Mouse (Mus musculus) forebrain, embryonic 16.5 days (tissue): ENCODE data around the gene Lsm3. TPM values are rescaled to one million over a fixed set of nuclear protein-coding genes. Genes with fewer than 3 reads are reported as not detected.
"Not testable (repeated sequence)": the region's sequence is repeated elsewhere in the genome, so short reads cannot be mapped to it uniquely, and the experiment has no call there.

Experiments
- ATAC-seq: fragments of 200-750 bp; cut with Nextera tagmentation; 2 replicates; pipeline ENCODE4 v1.8.0; 2017; ENCODE audit warnings: mild to moderate bottlenecking, moderate library complexity
- H3K27ac ChIP-seq: fragments of 300-500 bp; sonication (generic); 2 replicates; pipeline ENCODE4 v1.5.1; 2014; ENCODE audit warnings: low read length, control low read depth
- H3K27me3 ChIP-seq: fragments of 300-500 bp; sonication (generic); replicated peaks from 2 replicates; pipeline ENCODE4 v1.6.1; 2014; ENCODE audit warnings: low read length; ENCODE audit not compliant: control insufficient read depth, insufficient read depth
- H3K36me3 ChIP-seq: fragments of 300-500 bp; sonication (generic); 2 replicates; pipeline ENCODE4 v1.6.1; 2014; ENCODE audit not compliant: control insufficient read depth, insufficient read depth
- H3K4me1 ChIP-seq: fragments of 300-500 bp; sonication (generic); replicated peaks from 2 replicates; pipeline ENCODE4 v1.6.1; 2014; ENCODE audit warnings: low read length; ENCODE audit not compliant: control insufficient read depth, insufficient read depth
- H3K4me2 ChIP-seq: fragments of 300-500 bp; sonication (generic); 2 replicates; pipeline ENCODE4 v1.6.1; 2014; ENCODE audit warnings: mild to moderate bottlenecking, low read length, control low read depth
- H3K4me3 ChIP-seq: fragments of 300-500 bp; sonication (generic); replicated peaks from 2 replicates; pipeline ENCODE4 v1.5.1; 2014; ENCODE audit warnings: mild to moderate bottlenecking, low read length, control low read depth
- H3K9ac ChIP-seq: fragments of 300-500 bp; sonication (generic); replicated peaks from 2 replicates; pipeline ENCODE4 v1.6.1; 2014; ENCODE audit warnings: low read depth, low read length, control low read depth
- H3K9me3 ChIP-seq: fragments of 300-500 bp; sonication (generic); 2 replicates; pipeline ENCODE4 v1.6.1; 2016; ENCODE audit warnings: low read length; ENCODE audit not compliant: control insufficient read depth
- WGBS: fragments of 180-500 bp; shearing (Covaris S2); extraction: QIAGEN DNeasy Blood & Tissue Kit; methylation state at CpG from one replicate; pipeline ENCODE4 v1.1.7; 2014; 5-methylcytosine and 5-hydroxymethylcytosine counted together
- polyA plus RNA-seq: library from polyadenylated mRNA; unstranded; fragments of >200 nt; fragmentation: Nextera tagmentation; extraction: Ambion mirVana; gene quantifications from 2 replicates; pipeline ENCODE4 v1.2.1, GENCODE M21; 2015

Gene Lsm3
- polyA plus RNA-seq = 162 and 174 TPM in 2 replicates

GRCm38 (mm10) chr6:91515545-91516449 is at the start of gene Lsm3, which contains the start of gene Xpc:
Lsm3 (plus strand) TSS chr6:91515928.
Xpc (minus strand) TSS chr6:91515888.
- H3K27me3 ChIP-seq = no peaks in the 10 kb centered on the region
- peak within 1 kb of the TSS; percentile 91 for H3K4me2 ChIP-seq
- H3K27ac ChIP-seq = peak within 1 kb of the TSS; percentile 29
- ATAC-seq = peak; percentile 97
- WGBS = under 1% methylated on average over 79 of the region's 80 CpGs
- no peaks in the 10 kb centered on the region for H3K9me3 ChIP-seq
- peak within 1 kb of the TSS; percentile 66 for H3K4me3 ChIP-seq
- peak within 1 kb of the TSS; percentile 73 for H3K9ac ChIP-seq
- peaks cover 23% of the 10 kb centered on the region for H3K4me1 ChIP-seq
- peaks cover 10% of the 10 kb centered on the region for H3K36me3 ChIP-seq

GRCm38 (mm10) chr6:91467106-91467505 is 48.6 kb upstream of the Lsm3 start:
- no peaks in the 10 kb centered on the region for H3K9me3 ChIP-seq
- H3K27ac ChIP-seq = no peak overlapping the region
- no peak for ATAC-seq
- H3K9ac ChIP-seq = no peak overlapping the region
- peaks cover 2% of the 10 kb centered on the region; the same call in 1 of the 2 replicates for H3K36me3 ChIP-seq
- WGBS = 86% methylated on average over 1 of the region's 1 CpGs
- peaks cover 7% of the 10 kb centered on the region for H3K4me1 ChIP-seq
- no peak overlapping the region for H3K4me3 ChIP-seq
- H3K4me2 ChIP-seq = no peak overlapping the region
- no peaks in the 10 kb centered on the region for H3K27me3 ChIP-seq

- no peaks in the 10 kb centered on the region for H3K36me3 ChIP-seq
Observed at GRCm38 (mm10) chr6:91470712-91471111, 45.0 kb upstream of the Lsm3 start.

GRCm38 (mm10) chr6:91471427-91471826 is 44.3 kb upstream of the Lsm3 start:
- not testable (repeated sequence) for H3K4me2 ChIP-seq, H3K9me3 ChIP-seq, H3K36me3 ChIP-seq, H3K4me3 ChIP-seq, H3K9ac ChIP-seq, H3K27ac ChIP-seq, H3K27me3 ChIP-seq, ATAC-seq
- WGBS = 89% methylated on average over 3 of the region's 3 CpGs
- peaks cover 30% of the 10 kb centered on the region for H3K4me1 ChIP-seq

More at GRCm38 (mm10) chr6:91470712-91471111, 45.0 kb upstream of the Lsm3 start:
- H3K9me3 ChIP-seq = no peaks in the 10 kb centered on the region
- 87% methylated on average over 2 of the region's 2 CpGs for WGBS
- H3K9ac ChIP-seq = no peak overlapping the region
- H3K27me3 ChIP-seq = no peaks in the 10 kb centered on the region
- H3K4me3 ChIP-seq = no peak overlapping the region
- H3K27ac ChIP-seq = no peak overlapping the region
- ATAC-seq = no peak
- H3K4me2 ChIP-seq = no peak overlapping the region
- peaks cover 29% of the 10 kb centered on the region for H3K4me1 ChIP-seq

DNA sequence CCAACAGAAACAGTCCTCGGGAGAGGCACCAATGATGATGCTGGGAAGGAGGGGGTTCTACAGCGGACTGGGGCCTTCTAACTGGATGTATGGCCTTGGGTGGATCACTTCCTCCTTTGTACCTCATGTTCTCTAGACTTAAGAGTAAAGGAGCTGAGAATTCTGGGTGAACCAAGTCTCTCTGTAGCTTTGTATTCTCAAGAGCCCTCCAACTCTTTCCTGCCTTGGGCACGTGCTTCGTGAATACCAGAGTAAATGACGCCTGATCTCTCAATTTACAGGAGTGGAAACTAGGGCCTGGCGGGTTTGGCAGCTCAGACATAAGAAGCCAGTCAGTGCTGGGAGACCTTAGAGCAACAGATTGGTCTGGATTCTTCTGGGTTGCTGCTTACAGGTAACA is 43.4 kb upstream of the Lsm3 start:
- H3K4me2 ChIP-seq = peak overlapping the region; percentile 69
- 26% methylated on average over 6 of the region's 6 CpGs for WGBS
- H3K9ac ChIP-seq = peak overlapping the region; percentile 81
- H3K4me1 ChIP-seq = peaks cover 30% of the 10 kb centered on the region
- H3K27me3 ChIP-seq = no peaks in the 10 kb centered on the region
- ATAC-seq = no peak
- peak overlapping the region; percentile 92 for H3K4me3 ChIP-seq
- H3K27ac ChIP-seq = no peak overlapping the region
- H3K9me3 ChIP-seq = no peaks in the 10 kb centered on the region
- no peaks in the 10 kb centered on the region for H3K36me3 ChIP-seq

GRCm38 (mm10) chr6:91472868-91473804 is 42.6 kb upstream of the Lsm3 start, which contains the start of the genes Chchd4 and Tmem43:
Chchd4 (minus strand) TSS chr6:91473546.
Tmem43 (plus strand) TSS chr6:91473703.
- WGBS = under 1% methylated on average over 73 of the region's 74 CpGs
- peak within 1 kb of the TSS; percentile 59 for H3K27ac ChIP-seq
- peak within 1 kb of the TSS; percentile 81 for H3K9ac ChIP-seq
- H3K4me1 ChIP-seq = peaks cover 30% of the 10 kb centered on the region
- H3K36me3 ChIP-seq = peaks cover 5% of the 10 kb centered on the region; the same call in 1 of the 2 replicates
- H3K27me3 ChIP-seq = no peaks in the 10 kb centered on the region
- H3K4me3 ChIP-seq = peak within 1 kb of the TSS; percentile 92
- H3K4me2 ChIP-seq = peak within 1 kb of the TSS; percentile 94
- no peaks in the 10 kb centered on the region for H3K9me3 ChIP-seq
- peak; percentile 96 for ATAC-seq

DNA sequence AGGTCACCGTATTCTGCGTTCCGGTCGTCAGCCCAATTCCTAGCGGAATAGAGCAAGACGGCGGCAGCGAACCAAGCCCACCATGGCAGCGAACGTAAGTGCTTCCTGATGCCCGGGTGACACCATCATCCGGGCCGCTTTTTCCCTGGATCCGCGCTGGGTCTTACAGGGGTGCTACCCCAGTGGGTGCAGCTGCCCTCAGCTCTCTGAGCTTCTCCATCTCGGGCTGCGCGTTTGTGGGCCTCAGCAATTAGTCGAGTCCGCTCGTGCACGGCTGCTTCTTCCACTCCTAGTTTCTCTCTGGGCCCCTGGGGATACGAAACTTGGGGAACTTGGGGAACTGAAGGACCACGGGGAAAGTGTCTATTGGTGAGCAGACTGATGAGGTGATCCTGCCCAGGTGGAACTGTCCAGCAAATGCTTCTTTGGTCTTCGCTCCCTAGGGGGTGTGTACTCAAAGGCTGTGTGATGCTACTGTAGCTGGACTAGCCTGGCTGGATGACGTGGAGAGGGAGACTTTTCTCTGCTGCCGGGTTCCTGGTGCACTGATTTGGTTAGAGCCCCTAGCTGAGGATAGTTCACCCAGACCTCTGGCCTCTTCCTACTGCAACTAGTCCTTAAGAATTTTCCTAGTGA is 41.8 kb upstream of the Lsm3 start:
- peak overlapping the region; percentile 94 for H3K4me2 ChIP-seq
- WGBS = under 1% methylated on average over 27 of the region's 27 CpGs
- H3K36me3 ChIP-seq = peaks cover 10% of the 10 kb centered on the region
- H3K4me3 ChIP-seq = peak overlapping the region; percentile 92
- H3K9me3 ChIP-seq = no peaks in the 10 kb centered on the region
- H3K4me1 ChIP-seq = peaks cover 30% of the 10 kb centered on the region
- ATAC-seq = peak; percentile 47
- peak overlapping the region; percentile 78 for H3K9ac ChIP-seq
- H3K27ac ChIP-seq = no peak overlapping the region
- H3K27me3 ChIP-seq = no peaks in the 10 kb centered on the region

GRCm38 (mm10) chr6:91474441-91475190 is 41.1 kb upstream of the Lsm3 start:
- ATAC-seq = no peak
- peaks cover 13% of the 10 kb centered on the region for H3K36me3 ChIP-seq

More at GRCm38 (mm10) chr6:91474441-91475190, 41.1 kb upstream of the Lsm3 start:
- Histone ChIP-seq H3K9ac (peak overlapping the region; percentile 78), H3K9me3 (no peaks in the 10 kb centered on the region), H3K4me2 (peak overlapping the region; percentile 94), H3K27me3 (no peaks in the 10 kb centered on the region), H3K4me1 (peaks cover 30% of the 10 kb centered on the region), H3K27ac (no peak overlapping the region), H3K4me3 (peak overlapping the region; percentile 92)
- WGBS = 44% methylated on average over 9 of the region's 9 CpGs
